Mouse (Mus musculus): ENCODE measurements at regions not wholly inside any gene's neighbourhood (a gene's known extent, or its start where the extent isn't known, plus 50 kb on each side); places are given as distances from the start of the nearest gene placed in this dataset.

DNA sequence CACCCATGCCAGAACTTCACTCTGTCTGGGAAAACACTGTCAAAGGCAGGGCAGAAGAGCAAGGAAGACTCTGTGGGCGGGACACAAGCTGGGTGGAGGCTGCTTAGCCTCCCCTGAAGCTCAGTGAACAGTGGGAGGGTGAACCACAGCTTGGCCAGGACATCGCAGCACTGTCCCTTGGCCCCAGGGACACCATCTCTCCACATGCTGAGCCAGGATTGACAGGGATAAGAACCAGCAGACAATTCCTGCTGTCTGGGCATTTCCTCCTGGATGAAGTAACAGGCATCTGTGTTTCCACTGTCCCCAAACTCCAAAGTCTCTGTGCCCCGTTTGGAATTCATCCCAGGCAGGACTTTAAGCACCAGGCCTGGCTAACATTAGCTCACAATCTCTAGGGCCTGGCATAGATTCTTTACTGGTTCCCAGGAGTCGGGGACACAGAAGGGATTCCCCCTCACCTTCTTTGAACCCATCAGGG, 148.3 kb upstream of the Zmiz1 start:
- Histone ChIP-seq H3K4me3 (ENCODE audit: low read depth, low read length) (no peak overlapping the region), H3K36me3 (ENCODE audit: control insufficient read depth, insufficient read depth, low read length) (no peaks in the 10 kb centered on the region), H3K9ac (replicated peaks; ENCODE audit: low read depth, low read length) (no peak overlapping the region), H3K4me1 (ENCODE audit: control insufficient read depth, insufficient read depth, low read length) (peaks cover 13% of the 10 kb centered on the region; the same call in 1 of the 2 replicates), H3K27ac (ENCODE audit: low read length) (no peak overlapping the region), H3K9me3 (ENCODE audit: control insufficient read depth, low read depth, low read length) (no peaks in the 10 kb centered on the region), H3K4me2 (replicated peaks; ENCODE audit: low read depth, low read length) (no peak overlapping the region), H3K27me3 (ENCODE audit: control insufficient read depth, insufficient read depth, low read length) (no peaks in the 10 kb centered on the region)
- WGBS: 79% methylated on average over 4 of the region's 4 CpGs
- ATAC-seq (ENCODE audit: insufficient number of reproducible peaks, insufficient read depth, low FRiP score, low read depth): no peak

DNA sequence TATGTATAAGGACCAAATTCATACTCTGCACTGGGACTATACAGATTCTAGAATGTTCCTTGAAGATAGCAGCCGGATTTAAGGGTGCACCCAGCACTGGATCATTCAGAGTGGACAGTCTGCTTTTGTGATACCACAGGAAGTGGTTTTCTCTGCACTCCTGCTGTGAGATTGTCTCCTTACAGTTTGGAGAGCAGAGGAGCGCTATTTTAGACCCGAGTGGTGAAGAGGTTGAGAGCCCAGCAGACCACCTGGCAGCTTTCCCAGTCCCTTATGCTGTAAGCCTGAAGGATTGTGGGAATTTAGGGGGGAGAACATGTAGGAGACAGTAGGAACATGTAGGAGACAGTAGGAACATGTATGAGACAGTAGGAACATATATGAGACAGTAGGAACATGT, 147.5 kb upstream of the Zmiz1 start:
- Histone ChIP-seq H3K9ac (replicated peaks; ENCODE audit: low read depth, low read length) (no peak overlapping the region), H3K27me3 (ENCODE audit: control insufficient read depth, insufficient read depth, low read length) (no peaks in the 10 kb centered on the region), H3K4me1 (ENCODE audit: control insufficient read depth, insufficient read depth, low read length) (peaks cover 13% of the 10 kb centered on the region; the same call in 1 of the 2 replicates), H3K27ac (ENCODE audit: low read length) (no peak overlapping the region), H3K9me3 (ENCODE audit: control insufficient read depth, low read depth, low read length) (no peaks in the 10 kb centered on the region), H3K4me2 (replicated peaks; ENCODE audit: low read depth, low read length) (no peak overlapping the region), H3K4me3 (ENCODE audit: low read depth, low read length) (no peak overlapping the region), H3K36me3 (ENCODE audit: control insufficient read depth, insufficient read depth, low read length) (no peaks in the 10 kb centered on the region)
- 48% methylated on average over 3 of the region's 3 CpGs for WGBS
- no peak for ATAC-seq (ENCODE audit: insufficient number of reproducible peaks, insufficient read depth, low FRiP score, low read depth)

- Histone ChIP-seq H3K36me3 (ENCODE audit: control insufficient read depth, insufficient read depth, low read length) (no peaks in the 10 kb centered on the region), H3K4me2 (replicated peaks; ENCODE audit: low read depth, low read length) (no peak overlapping the region), H3K9me3 (ENCODE audit: control insufficient read depth, low read depth, low read length) (no peaks in the 10 kb centered on the region), H3K4me3 (ENCODE audit: low read depth, low read length) (no peak overlapping the region), H3K27me3 (ENCODE audit: control insufficient read depth, insufficient read depth, low read length) (no peaks in the 10 kb centered on the region), H3K27ac (ENCODE audit: low read length) (no peak overlapping the region), H3K4me1 (ENCODE audit: control insufficient read depth, insufficient read depth, low read length) (peaks cover 13% of the 10 kb centered on the region; the same call in 1 of the 2 replicates), H3K9ac (replicated peaks; ENCODE audit: low read depth, low read length) (no peak overlapping the region)
- no peak for ATAC-seq (ENCODE audit: insufficient number of reproducible peaks, insufficient read depth, low FRiP score, low read depth)
- 20% methylated on average over 7 of the region's 7 CpGs for WGBS
Measured at GRCm38 (mm10) chr14:25312135-25312534, 146.8 kb upstream of the Zmiz1 start.

GRCm38 (mm10) chr14:25312814-25313426, 146.1 kb upstream of the Zmiz1 start:
- no peaks in the 10 kb centered on the region for H3K36me3 ChIP-seq (ENCODE audit: control insufficient read depth, insufficient read depth, low read length)
- no peak overlapping the region for H3K4me2 ChIP-seq (replicated peaks; ENCODE audit: low read depth, low read length)
- peaks cover 16% of the 10 kb centered on the region for H3K4me1 ChIP-seq (ENCODE audit: control insufficient read depth, insufficient read depth, low read length)
- no peak overlapping the region for H3K27ac ChIP-seq (ENCODE audit: low read length)
- no peaks in the 10 kb centered on the region for H3K27me3 ChIP-seq (ENCODE audit: control insufficient read depth, insufficient read depth, low read length)
- ATAC-seq (ENCODE audit: insufficient number of reproducible peaks, insufficient read depth, low FRiP score, low read depth): no peak
- no peaks in the 10 kb centered on the region for H3K9me3 ChIP-seq (ENCODE audit: control insufficient read depth, low read depth, low read length)
- no peak overlapping the region for H3K9ac ChIP-seq (replicated peaks; ENCODE audit: low read depth, low read length)
- H3K4me3 ChIP-seq (ENCODE audit: low read depth, low read length): no peak overlapping the region
- 78% methylated on average over 6 of the region's 6 CpGs for WGBS

GRCm38 (mm10) chr14:25313693-25314240, 145.2 kb upstream of the Zmiz1 start:
- Histone ChIP-seq H3K4me2 (replicated peaks; ENCODE audit: low read depth, low read length) (no peak overlapping the region), H3K4me1 (ENCODE audit: control insufficient read depth, insufficient read depth, low read length) (peaks cover 22% of the 10 kb centered on the region), H3K36me3 (ENCODE audit: control insufficient read depth, insufficient read depth, low read length) (no peaks in the 10 kb centered on the region), H3K9me3 (ENCODE audit: control insufficient read depth, low read depth, low read length) (no peaks in the 10 kb centered on the region), H3K9ac (replicated peaks; ENCODE audit: low read depth, low read length) (no peak overlapping the region), H3K27me3 (ENCODE audit: control insufficient read depth, insufficient read depth, low read length) (no peaks in the 10 kb centered on the region), H3K4me3 (ENCODE audit: low read depth, low read length) (no peak overlapping the region), H3K27ac (ENCODE audit: low read length) (no peak overlapping the region)
- 73% methylated on average over 4 of the region's 4 CpGs for WGBS
- ATAC-seq (ENCODE audit: insufficient number of reproducible peaks, insufficient read depth, low FRiP score, low read depth): no peak

- ATAC-seq (ENCODE audit: insufficient number of reproducible peaks, insufficient read depth, low FRiP score, low read depth): no peak
- no peak overlapping the region for H3K4me2 ChIP-seq (replicated peaks; ENCODE audit: low read depth, low read length)
- no peak overlapping the region for H3K4me3 ChIP-seq (ENCODE audit: low read depth, low read length)
- H3K36me3 ChIP-seq (ENCODE audit: control insufficient read depth, insufficient read depth, low read length): no peaks in the 10 kb centered on the region
- H3K27me3 ChIP-seq (ENCODE audit: control insufficient read depth, insufficient read depth, low read length): no peaks in the 10 kb centered on the region
- H3K9me3 ChIP-seq (ENCODE audit: control insufficient read depth, low read depth, low read length): no peaks in the 10 kb centered on the region
- 99% methylated on average over 5 of the region's 5 CpGs for WGBS
- H3K9ac ChIP-seq (replicated peaks; ENCODE audit: low read depth, low read length): no peak overlapping the region
- H3K27ac ChIP-seq (ENCODE audit: low read length): no peak overlapping the region
- H3K4me1 ChIP-seq (ENCODE audit: control insufficient read depth, insufficient read depth, low read length): peaks cover 12% of the 10 kb centered on the region
Measured at GRCm38 (mm10) chr14:25316491-25316890, 142.5 kb upstream of the Zmiz1 start.

- H3K9ac ChIP-seq (replicated peaks; ENCODE audit: low read depth, low read length): no peak overlapping the region; the same call in 1 of the 2 replicates
Measured at GRCm38 (mm10) chr14:25317680-25318471, 141.1 kb upstream of the Zmiz1 start.

GRCm38 (mm10) chr14:25318909-25319308, 140.1 kb upstream of the Zmiz1 start:
- no peaks in the 10 kb centered on the region for H3K27me3 ChIP-seq (ENCODE audit: control insufficient read depth, insufficient read depth, low read length)
- no peaks in the 10 kb centered on the region for H3K9me3 ChIP-seq (ENCODE audit: control insufficient read depth, low read depth, low read length)
- H3K4me1 ChIP-seq (ENCODE audit: control insufficient read depth, insufficient read depth, low read length): peaks cover 26% of the 10 kb centered on the region
- H3K4me2 ChIP-seq (replicated peaks; ENCODE audit: low read depth, low read length): no peak overlapping the region
- 74% methylated on average over 12 of the region's 12 CpGs for WGBS
- H3K9ac ChIP-seq (replicated peaks; ENCODE audit: low read depth, low read length): no peak overlapping the region
- no peak for ATAC-seq (ENCODE audit: insufficient number of reproducible peaks, insufficient read depth, low FRiP score, low read depth)
- H3K27ac ChIP-seq (ENCODE audit: low read length): no peak overlapping the region
- H3K36me3 ChIP-seq (ENCODE audit: control insufficient read depth, insufficient read depth, low read length): no peaks in the 10 kb centered on the region
- no peak overlapping the region for H3K4me3 ChIP-seq (ENCODE audit: low read depth, low read length)

More at GRCm38 (mm10) chr14:25317680-25318471, 141.1 kb upstream of the Zmiz1 start:
- Histone ChIP-seq H3K4me1 (ENCODE audit: control insufficient read depth, insufficient read depth, low read length) (peaks cover 16% of the 10 kb centered on the region), H3K36me3 (ENCODE audit: control insufficient read depth, insufficient read depth, low read length) (no peaks in the 10 kb centered on the region), H3K27ac (ENCODE audit: low read length) (peak overlapping the region; percentile 74), H3K4me3 (ENCODE audit: low read depth, low read length) (no peak overlapping the region), H3K9me3 (ENCODE audit: control insufficient read depth, low read depth, low read length) (no peaks in the 10 kb centered on the region), H3K4me2 (replicated peaks; ENCODE audit: low read depth, low read length) (peak overlapping the region; percentile 24), H3K27me3 (ENCODE audit: control insufficient read depth, insufficient read depth, low read length) (no peaks in the 10 kb centered on the region)
- ATAC-seq (ENCODE audit: insufficient number of reproducible peaks, insufficient read depth, low FRiP score, low read depth): peak; percentile 73
- 13% methylated on average over 37 of the region's 37 CpGs for WGBS
